Mouse (Mus musculus) bone marrow macrophage, adult 2 months (primary cell): ENCODE results near the gene Nyap1. TPM values are rescaled to one million over a fixed set of nuclear protein-coding genes. Genes with fewer than 3 reads are reported as not detected.

ENCODE experiments used
- H3K27ac ChIP-seq: 2 replicates; pipeline ENCODE4 v1.5.1; 2012; ENCODE audit warnings: low read depth, low read length; ENCODE audit not compliant: insufficient read depth
- H3K4me1 ChIP-seq: 2 replicates; pipeline ENCODE4 v1.6.1; 2012; ENCODE audit warnings: low read length; ENCODE audit not compliant: control insufficient read depth, insufficient read depth
- H3K4me3 ChIP-seq: 2 replicates; pipeline ENCODE4 v1.5.1; 2012; ENCODE audit warnings: mild to moderate bottlenecking, low read length, moderate library complexity; ENCODE audit not compliant: insufficient read depth
- CTCF ChIP-seq: IDR thresholded peaks from 2 replicates; pipeline ENCODE4 v1.5.1; 2012; ENCODE audit warnings: low read depth, mild to moderate bottlenecking, low read length, moderate library complexity
- POLR2A ChIP-seq: IDR thresholded peaks from 2 replicates; pipeline ENCODE4 v1.6.1; 2012; ENCODE audit warnings: mild to moderate bottlenecking, low read depth, low read length, borderline replicate concordance
- polyA plus RNA-seq: library from polyadenylated mRNA; stranded (reverse); fragments of >200 nt; gene quantifications from 2 replicates; pipeline ENCODE4 v1.2.4, GENCODE M21; 2012; ENCODE audit not compliant: missing spikeins, insufficient read depth, insufficient read length

Nyap1 gene
- polyA plus RNA-seq, 1 experiment: 1.5 TPM

- peak overlapping the region; percentile 56 for H3K27ac ChIP-seq
- TF ChIP-seq POLR2A: no peak
- TF ChIP-seq CTCF: no peak
- peak overlapping the region; percentile 68 for H3K4me3 ChIP-seq
- peaks cover 18% of the 10 kb centered on the region for H3K4me1 ChIP-seq
Measured at GRCm38 (mm10) chr5:137683388-137684293, 57.8 kb downstream of the Nyap1 start.

DNA sequence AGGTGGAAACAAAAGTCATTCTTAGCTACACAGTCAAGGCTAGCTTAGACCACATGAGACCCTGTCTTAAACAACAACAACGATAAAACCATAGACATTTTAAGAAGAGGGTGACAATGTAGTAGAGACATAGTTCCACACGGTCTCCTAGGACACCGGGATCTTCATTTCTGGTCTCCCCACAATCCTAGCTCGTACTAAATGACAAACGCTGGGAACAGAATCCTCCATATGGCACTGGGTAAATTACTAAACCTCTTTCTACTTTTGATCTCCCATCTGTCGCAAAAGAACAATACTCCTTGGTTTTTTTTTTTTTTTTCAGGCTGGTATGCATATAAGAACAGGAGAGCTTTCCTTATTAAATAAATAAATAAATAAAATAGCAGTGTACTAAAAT is 58.9 kb downstream of the Nyap1 start:
- H3K4me3 ChIP-seq: no peak overlapping the region
- TF ChIP-seq CTCF (no peak), POLR2A (no peak)
- H3K4me1 ChIP-seq: peaks cover 18% of the 10 kb centered on the region
- no peak overlapping the region for H3K27ac ChIP-seq

Other genes with a start within 250 kb of the Nyap1 start
- 15.8 and 17.4 TPM in 2 replicates for gene Pop7, start 239.1 kb downstream of the Nyap1 start, polyA plus RNA-seq
- gene Gigyf1, start 223.1 kb downstream of the Nyap1 start, polyA plus RNA-seq: 42.0 and 48.3 TPM in 2 replicates
- gene Epo, start 208.4 kb downstream of the Nyap1 start, polyA plus RNA-seq: not detected in 2 replicates
- 547 and 604 TPM in 2 replicates for gene Gnb2, start 208.1 kb downstream of the Nyap1 start, polyA plus RNA-seq
- gene Actl6b, start 188.1 kb downstream of the Nyap1 start, polyA plus RNA-seq: not detected in 2 replicates
- 1.7 TPM in 1 of 2 replicates, not detected in the other for gene Tfr2, start 171.8 kb downstream of the Nyap1 start, polyA plus RNA-seq
- gene Mospd3, start 140.5 kb downstream of the Nyap1 start, polyA plus RNA-seq: 64.0 and 69.9 TPM in 2 replicates
- 3.2 and 5.0 TPM in 2 replicates for gene Pcolce, start 127.8 kb downstream of the Nyap1 start, polyA plus RNA-seq
- not detected in 2 replicates for gene Fbxo24, start 112.6 kb downstream of the Nyap1 start, polyA plus RNA-seq
- gene Lrch4, start 112.5 kb downstream of the Nyap1 start, polyA plus RNA-seq: 209 and 221 TPM in 2 replicates
- gene Gm20605, start 112.4 kb downstream of the Nyap1 start, polyA plus RNA-seq: 37.5 and 42.1 TPM in 2 replicates
- 107 and 128 TPM in 2 replicates for gene Sap25, start 100.3 kb downstream of the Nyap1 start, polyA plus RNA-seq
- not detected in 2 replicates for gene Irs3, start 95.9 kb downstream of the Nyap1 start, polyA plus RNA-seq
- gene Agfg2, start 56.9 kb downstream of the Nyap1 start, polyA plus RNA-seq: 18.1 and 22.5 TPM in 2 replicates
- 179 and 198 TPM in 2 replicates for gene Tsc22d4, start 4.1 kb upstream of the Nyap1 start, polyA plus RNA-seq
- gene Ppp1r35, start 37.2 kb upstream of the Nyap1 start, polyA plus RNA-seq: 28.3 and 36.2 TPM in 2 replicates
- gene Mepce, start 46.0 kb upstream of the Nyap1 start, polyA plus RNA-seq: 31.3 and 35.4 TPM in 2 replicates
- 6.1 TPM in 2 replicates for gene Zcwpw1, start 46.2 kb upstream of the Nyap1 start, polyA plus RNA-seq
- gene Pilra, start 94.7 kb upstream of the Nyap1 start, polyA plus RNA-seq: 15.5 and 16.8 TPM in 2 replicates
- gene Pilrb1, start 116.5 kb upstream of the Nyap1 start, polyA plus RNA-seq: 15.2 and 19.7 TPM in 2 replicates
- gene Pilrb2, start 130.2 kb upstream of the Nyap1 start, polyA plus RNA-seq: 37.4 and 42.3 TPM in 2 replicates
- not detected in 2 replicates for gene Cyp3a13, start 180.0 kb upstream of the Nyap1 start, polyA plus RNA-seq
- not detected in 2 replicates for gene Gjc3, start 221.5 kb upstream of the Nyap1 start, polyA plus RNA-seq
- gene Azgp1, start 239.9 kb upstream of the Nyap1 start, polyA plus RNA-seq: not detected in 2 replicates